Mouse (Mus musculus) liver, postnatal 0 days (tissue): Measurements from ENCODE around the gene Riok1. TPM values are rescaled to one million over a fixed set of nuclear protein-coding genes. Genes with fewer than 3 reads are reported as not detected.

ENCODE experiments used
- ATAC-seq: fragments of 200-750 bp; cut with Nextera tagmentation; 2 replicates; pipeline ENCODE4 v1.8.0; 2017; ENCODE audit warnings: mild to moderate bottlenecking, moderate library complexity
- DNase-seq: peaks from one replicate; pipeline ENCODE4 v3.0.0-alpha.2; 2016
- H3K27ac ChIP-seq: fragments of 300-500 bp; sonication (generic); 2 replicates; pipeline ENCODE4 v1.5.1; 2014; ENCODE audit warnings: antibody characterized with exemption, moderate library complexity, mild to moderate bottlenecking, low read depth
- H3K27me3 ChIP-seq: fragments of 300-500 bp; sonication (generic); 2 replicates; pipeline ENCODE4 v1.6.1; 2014; ENCODE audit warnings: low read length, control low read depth, mixed read lengths; ENCODE audit not compliant: insufficient read depth
- H3K36me3 ChIP-seq: fragments of 300-500 bp; sonication (generic); replicated peaks from 2 replicates; pipeline ENCODE4 v1.6.1; 2014; ENCODE audit warnings: mild to moderate bottlenecking, control low read depth, low read length, moderate library complexity, mixed read lengths; ENCODE audit not compliant: insufficient read depth
- H3K4me1 ChIP-seq: fragments of 300-500 bp; sonication (generic); 2 replicates; pipeline ENCODE4 v1.6.1; 2014; ENCODE audit warnings: antibody characterized with exemption, mild to moderate bottlenecking, control low read depth; ENCODE audit not compliant: insufficient read depth
- H3K4me2 ChIP-seq: fragments of 300-500 bp; sonication (generic); 2 replicates; pipeline ENCODE4 v1.6.1; 2014; ENCODE audit warnings: low read depth, mild to moderate bottlenecking, low read length, moderate library complexity, mixed read lengths
- H3K4me3 ChIP-seq: fragments of 300-500 bp; sonication (generic); 2 replicates; pipeline ENCODE4 v1.5.1; 2014; ENCODE audit warnings: low read depth, low read length
- H3K9ac ChIP-seq: fragments of 300-500 bp; sonication (generic); replicated peaks from 2 replicates; pipeline ENCODE4 v1.6.1; 2014; ENCODE audit warnings: mild to moderate bottlenecking, moderate library complexity
- H3K9me3 ChIP-seq: fragments of 300-500 bp; sonication (generic); 2 replicates; pipeline ENCODE4 v1.6.1; 2016; ENCODE audit warnings: mild to moderate bottlenecking, control low read depth, low read length, mixed read lengths
- CTCF ChIP-seq: sonication (generic); IDR thresholded peaks from 2 replicates; pipeline ENCODE4 v1.5.1; 2016; ENCODE audit warnings: antibody characterized with exemption, low read depth
- EP300 ChIP-seq: IDR thresholded peaks from 2 replicates; pipeline ENCODE4 v1.6.1; 2016; ENCODE audit warnings: antibody characterized with exemption, low read depth, mild to moderate bottlenecking
- WGBS: fragments of 180-500 bp; shearing (Covaris S2); extraction: QIAGEN DNeasy Blood & Tissue Kit; methylation state at CpG from one replicate; pipeline ENCODE4 v1.1.7; 2014; ENCODE audit not compliant: insufficient replicate concordance; 5-methylcytosine and 5-hydroxymethylcytosine counted together
- polyA plus RNA-seq: library from polyadenylated mRNA; unstranded; fragments of >200 nt; fragmentation: Nextera tagmentation; extraction: Ambion mirVana; gene quantifications from 2 replicates; pipeline ENCODE4 v1.2.1, GENCODE M21; 2015

Gene Riok1
- 13.4 and 14.6 TPM in 2 replicates for polyA plus RNA-seq

GRCm38 (mm10) chr13:38036343-38037043 lies at the start of gene Riok1:
Gene Riok1, plus strand, starts transcription at chr13:38036995.
- ATAC-seq (peak; percentile 75), DNase-seq (peak; percentile 19)

GRCm38 (mm10) chr13:37989701-37990100 lies 47.1 kb upstream of the Riok1 start:
- H3K9ac ChIP-seq, result no peak overlapping the region
- DNase-seq, result no peak
- H3K4me1 ChIP-seq, result peaks cover 18% of the 10 kb centered on the region
- no peaks in the 10 kb centered on the region for H3K27me3 ChIP-seq
- WGBS, result 88% methylated on average over 8 of the region's 8 CpGs
- no peak overlapping the region for H3K27ac ChIP-seq
- no peak for TF ChIP-seq CTCF
- no peak overlapping the region for H3K4me2 ChIP-seq
- peaks cover 64% of the 10 kb centered on the region for H3K36me3 ChIP-seq
- H3K4me3 ChIP-seq, result no peak overlapping the region
- no peak for ATAC-seq
- no peaks in the 10 kb centered on the region for H3K9me3 ChIP-seq

More at GRCm38 (mm10) chr13:38036343-38037043, at the start of gene Riok1:
- H3K27me3 ChIP-seq, result no peaks in the 10 kb centered on the region
- H3K27ac ChIP-seq, result peak within 1 kb of the TSS; percentile 93
- peaks cover 18% of the 10 kb centered on the region for H3K36me3 ChIP-seq
- peaks cover 22% of the 10 kb centered on the region for H3K4me1 ChIP-seq
- H3K9ac ChIP-seq, result peak within 1 kb of the TSS; percentile 96
- no peaks in the 10 kb centered on the region for H3K9me3 ChIP-seq
- 4% methylated on average over 37 of the region's 37 CpGs for WGBS
- peak within 1 kb of the TSS; percentile 95 for H3K4me3 ChIP-seq
- peak within 1 kb of the TSS; percentile 95 for H3K4me2 ChIP-seq
- TF ChIP-seq CTCF (no peak), EP300 (no peak)

- DNase-seq (no peak), ATAC-seq (no peak)
- H3K4me2 ChIP-seq, result peak overlapping the region; percentile 73
- peak overlapping the region; percentile 91 for H3K9ac ChIP-seq
- H3K9me3 ChIP-seq, result no peaks in the 10 kb centered on the region
- H3K36me3 ChIP-seq, result peaks cover 36% of the 10 kb centered on the region
- H3K4me3 ChIP-seq, result peak overlapping the region; percentile 92
- H3K27ac ChIP-seq, result peak overlapping the region; percentile 88
- no peak for TF ChIP-seq EP300
- 5% methylated on average over 10 of the region's 10 CpGs for WGBS
- no peaks in the 10 kb centered on the region for H3K27me3 ChIP-seq
- peaks cover 21% of the 10 kb centered on the region for H3K4me1 ChIP-seq
Observed at GRCm38 (mm10) chr13:37992638-37993371, 44.0 kb upstream of the Riok1 start.

GRCm38 (mm10) chr13:37993376-37993703 lies 43.5 kb upstream of the Riok1 start:
- WGBS, result under 1% methylated on average over 17 of the region's 17 CpGs
- peak overlapping the region; percentile 92 for H3K4me3 ChIP-seq
- DNase-seq (no peak), ATAC-seq (no peak)
- H3K36me3 ChIP-seq, result peaks cover 31% of the 10 kb centered on the region
- H3K27me3 ChIP-seq, result no peaks in the 10 kb centered on the region
- H3K4me1 ChIP-seq, result peaks cover 21% of the 10 kb centered on the region
- H3K4me2 ChIP-seq, result peak overlapping the region; percentile 73
- no peak for TF ChIP-seq EP300
- TF ChIP-seq CTCF, result no peak
- H3K27ac ChIP-seq, result peak overlapping the region; percentile 88
- H3K9me3 ChIP-seq, result no peaks in the 10 kb centered on the region
- peak overlapping the region; percentile 91 for H3K9ac ChIP-seq

GRCm38 (mm10) chr13:37993704-37994404 lies 42.9 kb upstream of the Riok1 start, which contains the start of gene Ssr1:
Gene Ssr1, minus strand, starts transcription at chr13:37994217.
- peak; percentile 56; the same call in 1 of the 2 replicates for TF ChIP-seq EP300
- no peak for TF ChIP-seq CTCF
- H3K4me3 ChIP-seq, result peak within 1 kb of the TSS; percentile 92
- no peaks in the 10 kb centered on the region for H3K27me3 ChIP-seq
- peak within 1 kb of the TSS; percentile 73 for H3K4me2 ChIP-seq
- under 1% methylated on average over 51 of the region's 89 CpGs for WGBS
- H3K27ac ChIP-seq, result peak within 1 kb of the TSS; percentile 88
- peaks cover 21% of the 10 kb centered on the region for H3K4me1 ChIP-seq
- H3K36me3 ChIP-seq, result peaks cover 27% of the 10 kb centered on the region
- H3K9me3 ChIP-seq, result no peaks in the 10 kb centered on the region
- DNase-seq (peak; percentile 97), ATAC-seq (peak; percentile 98)
- peak within 1 kb of the TSS; percentile 91 for H3K9ac ChIP-seq

- H3K4me1 ChIP-seq, result peaks cover 21% of the 10 kb centered on the region
- no peaks in the 10 kb centered on the region for H3K27me3 ChIP-seq
- no peaks in the 10 kb centered on the region for H3K9me3 ChIP-seq
- peak overlapping the region; percentile 73 for H3K4me2 ChIP-seq
- 15% methylated on average over 7 of the region's 7 CpGs for WGBS
- peak; percentile 14 for ATAC-seq
- TF ChIP-seq CTCF (no peak), EP300 (no peak; the same call in none of the 2 replicates)
- peaks cover 22% of the 10 kb centered on the region for H3K36me3 ChIP-seq
- H3K4me3 ChIP-seq, result peak overlapping the region; percentile 92
- DNase-seq, result no peak
- no peak overlapping the region for H3K27ac ChIP-seq
- H3K9ac ChIP-seq, result no peak overlapping the region
Observed at GRCm38 (mm10) chr13:37994405-37994749, 42.4 kb upstream of the Riok1 start.
